Mouse (Mus musculus) heart, postnatal 0 days (tissue): Measurements from ENCODE around the gene Man2a1.

Experiments used
- CTCF ChIP-seq: IDR thresholded peaks from 2 replicates; pipeline ENCODE4 v1.5.1; 2016; ENCODE audit warnings: antibody characterized with exemption, control low read depth, low read depth
- EP300 ChIP-seq: IDR thresholded peaks from 2 replicates; pipeline ENCODE4 v1.6.1; 2016; ENCODE audit warnings: antibody characterized with exemption, low read depth

GRCm38 (mm10) chr17:64689614-64690013 lies 89.1 kb downstream of the Man2a1 start:
- TF ChIP-seq CTCF: no peak
- TF ChIP-seq EP300: no peak
